Comparison of ENCODE assay signal across 9 mouse cellular contexts in genomic region chr10:127325454-127326016, GRCm38 (mm10). TPM values are rescaled to one million over a fixed set of nuclear protein-coding genes. Genes with fewer than 3 reads are reported as not detected.
DNase-seq lines count a peak whose midpoint lies in the region; ATAC-seq and TF ChIP-seq lines count a peak whose summit lies in the region.
"Had no signal": no experiment of that assay in that cellular context is flagged by ENCODE, and none has a peak within 500 bp of the region (broad histone marks: within the 10 kb centered on the region; RNA-seq: fewer than 3 reads in every experiment).

No protein-coding gene starts in this region.

- H3K4me1 ChIP-seq in heart, embryonic 16.5 days (ENCODE audit: control insufficient read depth, insufficient read depth, low read length) = peaks cover 11% of the 10 kb centered on the region
- H3K4me1 ChIP-seq in G1E (ENCODE audit: insufficient read depth, low read depth, low read length) = peaks cover 99% of the 10 kb centered on the region
- H3K4me1 ChIP-seq in neural tube, embryonic 12.5 days = peaks cover 14% of the 10 kb centered on the region

- H3K27me3 ChIP-seq in heart, embryonic 16.5 days (ENCODE audit: control insufficient read depth, insufficient read depth, low read length) = peaks cover 39% of the 10 kb centered on the region
- no peaks in the 10 kb centered on the region for H3K27me3 ChIP-seq in G1E (ENCODE audit: insufficient read depth, low read length)
- peaks cover 63% of the 10 kb centered on the region for H3K27me3 ChIP-seq in neural tube, embryonic 12.5 days (replicated peaks)

- H3K9ac ChIP-seq in heart, embryonic 16.5 days (ENCODE audit: low read length) = peak overlapping the region; percentile 66
- 0 out of 2 replicates have a peak overlapping the region, but pooled peaks have one; percentile 49 for H3K9ac ChIP-seq in neural tube, embryonic 12.5 days

- intact Hi-C loops in heart, postnatal 36 days (cut with DNase I) = no loop called here
- intact Hi-C loops in left cerebral cortex, postnatal 25 days (cut with DNase I) = no loop called here

- no peak for TF ChIP-seq CTCF in G1E (IDR thresholded peaks at IDR 0.05; ENCODE audit: low read depth, low read length)

- ATAC-seq in heart, embryonic 16.5 days (replicated peaks; ENCODE audit: extremely low read depth, insufficient read depth, low FRiP score) = peak; percentile 34; the same call in 1 of the 2 replicates
- no peak for ATAC-seq in G1E (ENCODE audit: extremely low read depth, insufficient number of reproducible peaks, low FRiP score, poor library complexity, severe bottlenecking)
- ATAC-seq in inflammation-experienced regulatory T-cells, adult 6 months = peak; percentile 22
- ATAC-seq in neural tube, embryonic 12.5 days (ENCODE audit: low FRiP score, low read depth) = no peak

- DNase-seq in heart, postnatal 36 days = no peak
- no peak for DNase-seq in G1E (ENCODE audit: low spot score)
- no peak for DNase-seq in left cerebral cortex, postnatal 25 days (ENCODE audit: low spot score in 2 of 2)
- DNase-seq in cerebellum, postnatal 36 days = no peak
- no peak for DNase-seq in adrenal gland, postnatal 36 days

- H3K27ac ChIP-seq in heart, embryonic 16.5 days (ENCODE audit: low read length) = 0 out of 2 replicates have a peak overlapping the region, but pooled peaks have one; percentile 45
- no peak overlapping the region for H3K27ac ChIP-seq in neural tube, embryonic 12.5 days

- peak overlapping the region; percentile 56 for H3K4me3 ChIP-seq in heart, embryonic 16.5 days (ENCODE audit: low read length)
- peak overlapping the region; percentile 85 for H3K4me3 ChIP-seq in G1E (ENCODE audit: low read depth, low read length)
- peak overlapping the region; percentile 33; the same call in 1 of the 2 replicates for H3K4me3 ChIP-seq in neural tube, embryonic 12.5 days

- H3K36me3 ChIP-seq in heart, embryonic 16.5 days (ENCODE audit: control insufficient read depth, insufficient read depth) = no peaks in the 10 kb centered on the region
- H3K36me3 ChIP-seq in G1E (replicated peaks) = peaks cover 59% of the 10 kb centered on the region
- no peaks in the 10 kb centered on the region for H3K36me3 ChIP-seq in neural tube, embryonic 12.5 days

- H3K9me3 ChIP-seq in heart, embryonic 16.5 days (replicated peaks; ENCODE audit: control insufficient read depth, low read length) = peaks cover 3% of the 10 kb centered on the region; the same call in 1 of the 2 replicates
- no peaks in the 10 kb centered on the region for H3K9me3 ChIP-seq in G1E (replicated peaks)
- no peaks in the 10 kb centered on the region for H3K9me3 ChIP-seq in neural tube, embryonic 12.5 days

- peak overlapping the region; percentile 82 for H3K4me2 ChIP-seq in heart, embryonic 16.5 days (ENCODE audit: low read depth, low read length)
- peak overlapping the region; percentile 67 for H3K4me2 ChIP-seq in neural tube, embryonic 12.5 days (replicated peaks)

- WGBS in heart, embryonic 16.5 days = 38% methylated on average over 14 of the region's 14 CpGs
- 23% methylated on average over 14 of the region's 14 CpGs for WGBS in neural tube, embryonic 12.5 days

RNA-seq across cellular contexts. Expression of gene Arhgap9, which starts 3.8 kb away (rescaled TPM):
- 7.5 and 15.9 TPM in 2 replicates for polyA plus RNA-seq in heart, embryonic 16.5 days (2015; fragmentation: Nextera tagmentation; extraction: Ambion mirVana)
- 1 to 10 TPM; 3.1 to 3.6 TPM for total RNA-seq in heart, postnatal 36 days (2021)
- total RNA-seq in G1E (2014; fragmentation: Nextera tagmentation) (43.3 and 43.7 TPM in 2 replicates), G1E (2017) (89.2 and 100 TPM in 2 replicates)
- 54.8 and 59.5 TPM in 2 replicates for polyA plus RNA-seq in G1E (2012)
- polyA plus RNA-seq in inflammation-experienced regulatory T-cells, adult 6 months (2017; shearing (Covaris generic)) = 100 to 1,000 TPM in 2 of 3 experiments, 10 to 100 TPM in 1; 91.9 to 112 (median 108) TPM
- 1.7 and 2.0 TPM in 2 replicates for polyA plus RNA-seq in neural tube, embryonic 12.5 days (2016; fragmentation: Nextera tagmentation; extraction: Ambion mirVana)
- total RNA-seq in left cerebral cortex, postnatal 25 days (2021) = 1 to 10 TPM in 1 of 2 experiments, under 1 TPM in 1; 0.99 to 1.1 TPM
- 1 to 10 TPM; 1.7 to 2.2 TPM for total RNA-seq in adrenal gland, postnatal 36 days (2021)

RNA-seq across cellular contexts. Expression of gene Mars, which starts 13.9 kb away (rescaled TPM):
- 80.4 and 81.2 TPM in 2 replicates for polyA plus RNA-seq in heart, embryonic 16.5 days (2015; fragmentation: Nextera tagmentation; extraction: Ambion mirVana)
- 10 to 100 TPM; 41.0 to 46.4 TPM for total RNA-seq in heart, postnatal 36 days (2021)
- total RNA-seq in G1E (2014; fragmentation: Nextera tagmentation) (97.3 and 102 TPM in 2 replicates), G1E (2017) (109 and 144 TPM in 2 replicates)
- 104 and 108 TPM in 2 replicates for polyA plus RNA-seq in G1E (2012)
- 10 to 100 TPM; 20.7 to 28.9 (median 21.3) TPM for polyA plus RNA-seq in inflammation-experienced regulatory T-cells, adult 6 months (2017; shearing (Covaris generic))
- 145 and 146 TPM in 2 replicates for polyA plus RNA-seq in neural tube, embryonic 12.5 days (2016; fragmentation: Nextera tagmentation; extraction: Ambion mirVana)
- 10 to 100 TPM; 56.0 to 57.1 TPM for total RNA-seq in left cerebral cortex, postnatal 25 days (2021)
- total RNA-seq in adrenal gland, postnatal 36 days (2021) = 100 to 1,000 TPM; 102 to 123 TPM

RNA-seq across cellular contexts. Expression of gene Gli1, which starts 16.2 kb away (rescaled TPM):
- polyA plus RNA-seq in heart, embryonic 16.5 days (2015; fragmentation: Nextera tagmentation; extraction: Ambion mirVana) = 0.91 and 1.4 TPM in 2 replicates
- 1 to 10 TPM; 1.0 to 2.6 TPM for total RNA-seq in heart, postnatal 36 days (2021)
- total RNA-seq in G1E (2014; fragmentation: Nextera tagmentation) (0.23 and 0.24 TPM in 2 replicates), G1E (2017) (0.11 TPM in 1 of 2 replicates, not detected in the other)
- polyA plus RNA-seq in G1E (2012) = 0.15 and 0.18 TPM in 2 replicates
- under 1 TPM in 2 of 3 experiments, not detected in 1; 0.49 to 0.56 TPM for polyA plus RNA-seq in inflammation-experienced regulatory T-cells, adult 6 months (2017; shearing (Covaris generic))
- 3.6 and 4.0 TPM in 2 replicates for polyA plus RNA-seq in neural tube, embryonic 12.5 days (2016; fragmentation: Nextera tagmentation; extraction: Ambion mirVana)
- total RNA-seq in left cerebral cortex, postnatal 25 days (2021) = 1 to 10 TPM; 2.2 to 2.3 TPM
- 1 to 10 TPM; 2.7 to 4.2 TPM for total RNA-seq in adrenal gland, postnatal 36 days (2021)
- total RNA-seq: liver, adult 2 months had no signal

RNA-seq across cellular contexts. Expression of gene Inhbe, which starts 28.7 kb away (rescaled TPM):
- 0.04 TPM in 1 of 2 replicates, not detected in the other for polyA plus RNA-seq in heart, embryonic 16.5 days (2015; fragmentation: Nextera tagmentation; extraction: Ambion mirVana)
- total RNA-seq in heart, postnatal 36 days (2021) = not detected
- total RNA-seq in G1E (2014; fragmentation: Nextera tagmentation) (not detected in 2 replicates), G1E (2017) (0.06 and 0.11 TPM in 2 replicates)
- polyA plus RNA-seq in G1E (2012) = 0.01 TPM in 2 replicates
- not detected for polyA plus RNA-seq in inflammation-experienced regulatory T-cells, adult 6 months (2017; shearing (Covaris generic))
- not detected in 2 replicates for polyA plus RNA-seq in neural tube, embryonic 12.5 days (2016; fragmentation: Nextera tagmentation; extraction: Ambion mirVana)
- total RNA-seq in left cerebral cortex, postnatal 25 days (2021) = under 1 TPM; 0.11 to 0.18 TPM
- total RNA-seq in adrenal gland, postnatal 36 days (2021) = not detected

RNA-seq across cellular contexts. Expression of gene Mbd6, which starts 36.7 kb away (rescaled TPM):
- polyA plus RNA-seq in heart, embryonic 16.5 days (2015; fragmentation: Nextera tagmentation; extraction: Ambion mirVana) = 11.4 and 11.7 TPM in 2 replicates
- total RNA-seq in heart, postnatal 36 days (2021) = 10 to 100 TPM; 22.0 to 24.2 TPM
- total RNA-seq in G1E (2014; fragmentation: Nextera tagmentation) (107 and 121 TPM in 2 replicates), G1E (2017) (4.1 and 6.6 TPM in 2 replicates)
- polyA plus RNA-seq in G1E (2012) = 239 and 302 TPM in 2 replicates
- polyA plus RNA-seq in inflammation-experienced regulatory T-cells, adult 6 months (2017; shearing (Covaris generic)) = 10 to 100 TPM in 1 of 3 experiments, 1 to 10 TPM in 2; 4.0 to 11.8 (median 6.4) TPM
- 18.4 and 20.5 TPM in 2 replicates for polyA plus RNA-seq in neural tube, embryonic 12.5 days (2016; fragmentation: Nextera tagmentation; extraction: Ambion mirVana)
- total RNA-seq in left cerebral cortex, postnatal 25 days (2021) = 10 to 100 TPM; 32.2 to 38.9 TPM
- total RNA-seq in adrenal gland, postnatal 36 days (2021) = 10 to 100 TPM; 42.0 to 45.2 TPM

Comparison
In these comparisons a context has a peak if more than half of its experiments do, and no peak if none do; other contexts are left out.
1. ATAC-seq: peak in heart, embryonic 16.5 days (single experiment) and inflammation-experienced regulatory T-cells, adult 6 months (single experiment); none in G1E (single experiment) and neural tube, embryonic 12.5 days (single experiment).
2. H3K4me3 ChIP-seq: peak in every context shown above with its lines; median percentile 85 in G1E; 56 in heart, embryonic 16.5 days; 33 in neural tube, embryonic 12.5 days.
3. RNA of gene Arhgap9, which starts 3.8 kb away (total RNA-seq): 43.3 to 100 TPM in G1E; 3.1 to 3.6 TPM in heart, postnatal 36 days, 1.7 to 2.2 TPM in adrenal gland, postnatal 36 days and 0.99 to 1.1 TPM in left cerebral cortex, postnatal 25 days; every median in the first group is over 4 times any median in the second.